Mouse (Mus musculus): ENCODE data around the gene Bspry.
A peak's percentile ranks its signal among the peaks of the same experiment; 100 is the strongest.

The Bspry gene

GRCm38 (mm10) chr4:62513998-62514506, 34.2 kb downstream of the Bspry start:
- no peak for ATAC-seq (ENCODE audit: insufficient number of reproducible peaks, low FRiP score, low TSS enrichment)

GRCm38 (mm10) chr4:62514995-62515394, 35.1 kb downstream of the Bspry start:
- ATAC-seq (ENCODE audit: insufficient number of reproducible peaks, low FRiP score, low TSS enrichment), result no peak

GRCm38 (mm10) chr4:62515490-62515889, 35.6 kb downstream of the Bspry start:
- peak; percentile 18; the same call in 1 of the 2 replicates for ATAC-seq (ENCODE audit: insufficient number of reproducible peaks, low FRiP score, low TSS enrichment)

GRCm38 (mm10) chr4:62516079-62516478, 36.2 kb downstream of the Bspry start:
- peak; percentile 65 for ATAC-seq (ENCODE audit: insufficient number of reproducible peaks, low FRiP score, low TSS enrichment)

GRCm38 (mm10) chr4:62516579-62516978, 36.7 kb downstream of the Bspry start:
- ATAC-seq (ENCODE audit: insufficient number of reproducible peaks, low FRiP score, low TSS enrichment), result no peak

GRCm38 (mm10) chr4:62517046-62517445, 37.2 kb downstream of the Bspry start:
- no peak for ATAC-seq (ENCODE audit: insufficient number of reproducible peaks, low FRiP score, low TSS enrichment)

GRCm38 (mm10) chr4:62517538-62518415, 37.9 kb downstream of the Bspry start:
- ATAC-seq (ENCODE audit: insufficient number of reproducible peaks, low FRiP score, low TSS enrichment), result no peak

GRCm38 (mm10) chr4:62518416-62519121, 38.7 kb downstream of the Bspry start:
- peak; percentile 62 for ATAC-seq (ENCODE audit: insufficient number of reproducible peaks, low FRiP score, low TSS enrichment)

- ATAC-seq (ENCODE audit: insufficient number of reproducible peaks, low FRiP score, low TSS enrichment), result no peak
Measured at GRCm38 (mm10) chr4:62519122-62519848, 39.4 kb downstream of the Bspry start.

- ATAC-seq (ENCODE audit: insufficient number of reproducible peaks, low FRiP score, low TSS enrichment), result peak; percentile 56
Measured at GRCm38 (mm10) chr4:62519849-62520233, 40.0 kb downstream of the Bspry start, which contains the start of gene Alad. Gene Alad (minus strand): TSS chr4:62519918.

GRCm38 (mm10) chr4:62520892-62521400, 41.1 kb downstream of the Bspry start:
- ATAC-seq (ENCODE audit: insufficient number of reproducible peaks, low FRiP score, low TSS enrichment), result no peak

GRCm38 (mm10) chr4:62524651-62525488, 45.0 kb downstream of the Bspry start, which contains the start of the genes Pole3 and 4933430I17Rik:
Gene Pole3 (minus strand): TSS chr4:62525068.
Gene 4933430I17Rik (plus strand): TSS chr4:62525369.
- ATAC-seq (ENCODE audit: insufficient number of reproducible peaks, low FRiP score, low TSS enrichment), result peak; percentile 80

GRCm38 (mm10) chr4:62525489-62525811, 45.6 kb downstream of the Bspry start:
- no peak for ATAC-seq (ENCODE audit: insufficient number of reproducible peaks, low FRiP score, low TSS enrichment)

GRCm38 (mm10) chr4:62526256-62526655, 46.4 kb downstream of the Bspry start:
- ATAC-seq (ENCODE audit: insufficient number of reproducible peaks, low FRiP score, low TSS enrichment), result no peak

- no peak for ATAC-seq (ENCODE audit: insufficient number of reproducible peaks, low FRiP score, low TSS enrichment)
Measured at GRCm38 (mm10) chr4:62527655-62528054, 47.8 kb downstream of the Bspry start.

- ATAC-seq (ENCODE audit: insufficient number of reproducible peaks, low FRiP score, low TSS enrichment), result no peak
Measured at GRCm38 (mm10) chr4:62533729-62534128, 53.9 kb downstream of the Bspry start.

- ATAC-seq (ENCODE audit: insufficient number of reproducible peaks, low FRiP score, low TSS enrichment), result no peak
Measured at GRCm38 (mm10) chr4:62541802-62542201, 61.9 kb downstream of the Bspry start.

GRCm38 (mm10) chr4:62543782-62544181, 63.9 kb downstream of the Bspry start:
- no peak for ATAC-seq (ENCODE audit: insufficient number of reproducible peaks, low FRiP score, low TSS enrichment)

- no peak for ATAC-seq (ENCODE audit: insufficient number of reproducible peaks, low FRiP score, low TSS enrichment)
Measured at GRCm38 (mm10) chr4:62544801-62545200, 64.9 kb downstream of the Bspry start.
